Mouse (Mus musculus): ENCODE results near the gene Arpc2. TPM values are rescaled to one million over a fixed set of nuclear protein-coding genes. Genes with fewer than 3 reads are reported as not detected.
"Not testable (repeated sequence)": the region's sequence is repeated elsewhere in the genome, so short reads cannot be mapped to it uniquely, and the experiment has no call there.

Gene Arpc2
- polyA plus RNA-seq, 1 experiment from 2014 or later: 436 TPM

DNA sequence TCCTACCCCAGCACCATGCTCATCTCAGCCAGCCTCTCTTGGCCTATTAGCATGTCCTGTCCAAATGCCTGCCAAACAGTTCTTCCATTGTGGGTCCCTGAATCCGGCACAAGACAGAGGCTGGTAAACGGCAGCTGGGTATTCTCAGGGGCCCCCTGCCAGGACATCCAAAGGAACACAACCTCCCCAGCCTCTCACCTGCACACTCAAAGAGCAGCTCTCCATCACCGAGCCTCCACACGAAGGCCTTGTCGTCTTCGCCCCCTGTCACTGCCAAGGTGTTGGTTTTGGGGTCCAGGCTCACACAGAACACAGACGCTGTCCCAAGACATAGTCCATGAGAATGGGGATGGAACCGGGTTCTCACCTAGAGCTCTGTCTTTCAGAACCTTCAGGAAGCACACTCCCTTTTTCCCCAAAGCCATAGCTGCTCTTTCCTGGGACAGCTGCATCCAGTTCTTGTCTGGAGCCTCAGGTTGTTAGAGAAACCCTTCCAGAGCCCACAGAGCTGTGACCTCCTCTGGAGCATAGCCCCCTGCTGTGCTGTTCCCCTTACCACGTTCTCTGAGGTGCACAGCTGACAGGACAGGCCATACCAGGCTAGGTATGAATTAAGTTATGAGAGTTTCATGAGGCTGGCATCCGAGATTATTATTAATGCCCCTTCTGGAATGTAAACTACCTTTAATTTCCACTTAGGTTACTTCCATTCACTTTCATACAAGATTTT is 47.2 kb downstream of the Arpc2 start:
- Histone ChIP-seq H3K4me3 (ENCODE audit: low read depth, low read length) (0 out of 2 replicates have a peak overlapping the region, but pooled peaks have one; percentile 70), H3K4me1 (replicated peaks; ENCODE audit: control insufficient read depth, insufficient read depth, low read length) (peaks cover 32% of the 10 kb centered on the region), H3K9me3 (ENCODE audit: control insufficient read depth, low read length) (no peaks in the 10 kb centered on the region), H3K27ac (ENCODE audit: low read depth) (no peak overlapping the region), H3K4me2 (ENCODE audit: low read length) (peak overlapping the region; percentile 93), H3K27me3 (replicated peaks; ENCODE audit: control insufficient read depth, insufficient read depth, low read length) (no peaks in the 10 kb centered on the region), H3K36me3 (ENCODE audit: control insufficient read depth, insufficient read depth, low read length) (peaks cover 53% of the 10 kb centered on the region), H3K9ac (ENCODE audit: low read length) (no peak overlapping the region)
- WGBS: 82% methylated on average over 10 of the region's 10 CpGs
- DNase-seq (ENCODE audit: low spot score): no peak
- ATAC-seq (replicated peaks; ENCODE audit: low FRiP score, low TSS enrichment, low read depth): no peak

DNA sequence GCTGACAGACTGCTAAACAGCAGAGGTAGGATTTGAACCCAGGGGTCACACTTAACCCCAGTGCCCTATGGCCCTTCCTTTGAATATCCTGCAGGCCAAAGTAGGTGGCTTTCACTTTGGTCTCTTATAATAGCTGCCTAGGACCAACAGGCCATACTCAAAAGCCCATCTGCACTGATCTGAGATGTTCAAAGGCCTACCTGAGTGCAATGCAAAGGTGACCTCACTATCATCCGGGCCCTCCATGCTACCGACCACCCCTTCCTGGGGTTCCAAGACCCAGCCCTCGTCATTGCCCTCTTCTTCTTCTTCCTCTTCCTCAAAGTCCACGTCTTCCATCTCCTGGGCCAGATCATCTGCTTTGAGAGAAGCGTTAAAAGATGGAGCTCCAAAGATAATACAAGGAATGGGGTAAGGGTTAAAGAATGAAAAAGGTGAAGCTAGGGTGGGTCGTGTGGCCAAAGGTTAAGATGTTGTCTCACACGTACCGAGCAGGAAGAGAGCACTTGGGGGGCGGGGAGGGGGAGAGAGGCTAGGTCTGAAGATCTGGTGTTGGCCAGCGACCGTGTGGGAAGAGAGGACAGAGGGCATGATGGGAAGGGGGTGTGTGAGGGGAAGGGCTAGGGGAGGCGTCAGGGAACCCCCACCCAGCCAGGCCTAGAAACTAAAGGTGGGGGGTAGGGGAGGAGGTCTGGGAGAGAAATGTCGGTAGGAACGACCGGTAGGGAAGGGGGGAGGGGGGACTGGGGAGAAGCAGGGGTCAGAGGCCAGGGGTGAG is 48.0 kb downstream of the Arpc2 start:
- WGBS: 11% methylated on average over 15 of the region's 15 CpGs
- ATAC-seq (replicated peaks; ENCODE audit: low FRiP score, low TSS enrichment, low read depth) (peak; percentile 50), DNase-seq (ENCODE audit: low spot score) (peak; percentile 66)
- Histone ChIP-seq H3K9me3 (ENCODE audit: control insufficient read depth, low read length) (no peaks in the 10 kb centered on the region), H3K27me3 (replicated peaks; ENCODE audit: control insufficient read depth, insufficient read depth, low read length) (no peaks in the 10 kb centered on the region), H3K27ac (ENCODE audit: low read depth) (peak overlapping the region; percentile 64; the same call in 1 of the 2 replicates), H3K36me3 (ENCODE audit: control insufficient read depth, insufficient read depth, low read length) (peaks cover 59% of the 10 kb centered on the region), H3K4me2 (ENCODE audit: low read length) (peak overlapping the region; percentile 93), H3K9ac (ENCODE audit: low read length) (peak overlapping the region; percentile 72), H3K4me1 (replicated peaks; ENCODE audit: control insufficient read depth, insufficient read depth, low read length) (peaks cover 32% of the 10 kb centered on the region), H3K4me3 (ENCODE audit: low read depth, low read length) (peak overlapping the region; percentile 70)

DNA sequence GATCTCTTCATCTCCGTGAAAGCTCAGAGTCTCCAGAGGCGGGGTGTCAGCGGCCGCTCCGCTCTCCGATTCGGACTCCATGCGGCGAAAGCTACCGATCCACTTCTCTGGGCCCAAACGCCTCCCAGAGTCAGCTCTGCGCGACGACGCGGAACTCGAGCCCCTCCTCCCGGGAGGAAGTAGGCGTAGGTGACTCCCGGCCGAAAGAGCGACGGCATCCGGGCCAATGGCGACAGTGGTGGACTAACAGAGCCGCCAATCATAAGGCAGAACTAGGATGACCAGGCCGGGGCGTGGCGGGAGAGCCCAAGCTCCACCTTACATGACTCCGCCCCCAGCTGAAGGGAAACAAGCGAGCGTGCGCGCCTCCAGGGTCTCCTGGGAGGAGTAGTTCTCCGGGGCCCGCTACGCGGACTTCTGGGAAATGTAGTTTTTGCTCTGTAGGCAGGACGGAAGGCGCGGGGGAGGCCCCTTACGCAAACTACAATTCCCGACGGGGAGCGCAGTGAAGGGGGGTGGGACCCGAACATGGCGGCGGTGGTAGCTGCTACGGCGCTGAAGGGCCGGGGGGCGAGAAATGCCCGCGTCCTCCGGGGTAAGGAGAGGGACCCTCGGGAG is 48.8 kb downstream of the Arpc2 start, which contains the start of the genes Aamp and Pnkd:
TSS of gene Aamp (minus strand) at position 196 of the 618 bp plus-strand sequence.
TSS of gene Pnkd (plus strand) at position 388 of the 618 bp plus-strand sequence.
- peak within 1 kb of the TSS; percentile 93 for H3K4me2 ChIP-seq (ENCODE audit: low read length)
- H3K9me3 ChIP-seq (ENCODE audit: control insufficient read depth, low read length): no peaks in the 10 kb centered on the region
- ATAC-seq (replicated peaks; ENCODE audit: low FRiP score, low TSS enrichment, low read depth) (peak; percentile 96), DNase-seq (ENCODE audit: low spot score) (peak; percentile 97)
- peak within 1 kb of the TSS; percentile 64; the same call in 1 of the 2 replicates for H3K27ac ChIP-seq (ENCODE audit: low read depth)
- peak within 1 kb of the TSS; percentile 72 for H3K9ac ChIP-seq (ENCODE audit: low read length)
- H3K36me3 ChIP-seq (ENCODE audit: control insufficient read depth, insufficient read depth, low read length): peaks cover 58% of the 10 kb centered on the region
- under 1% methylated on average over 56 of the region's 56 CpGs for WGBS
- peaks cover 30% of the 10 kb centered on the region for H3K4me1 ChIP-seq (replicated peaks; ENCODE audit: control insufficient read depth, insufficient read depth, low read length)
- no peaks in the 10 kb centered on the region for H3K27me3 ChIP-seq (replicated peaks; ENCODE audit: control insufficient read depth, insufficient read depth, low read length)
- H3K4me3 ChIP-seq (ENCODE audit: low read depth, low read length): peak within 1 kb of the TSS; percentile 70

DNA sequence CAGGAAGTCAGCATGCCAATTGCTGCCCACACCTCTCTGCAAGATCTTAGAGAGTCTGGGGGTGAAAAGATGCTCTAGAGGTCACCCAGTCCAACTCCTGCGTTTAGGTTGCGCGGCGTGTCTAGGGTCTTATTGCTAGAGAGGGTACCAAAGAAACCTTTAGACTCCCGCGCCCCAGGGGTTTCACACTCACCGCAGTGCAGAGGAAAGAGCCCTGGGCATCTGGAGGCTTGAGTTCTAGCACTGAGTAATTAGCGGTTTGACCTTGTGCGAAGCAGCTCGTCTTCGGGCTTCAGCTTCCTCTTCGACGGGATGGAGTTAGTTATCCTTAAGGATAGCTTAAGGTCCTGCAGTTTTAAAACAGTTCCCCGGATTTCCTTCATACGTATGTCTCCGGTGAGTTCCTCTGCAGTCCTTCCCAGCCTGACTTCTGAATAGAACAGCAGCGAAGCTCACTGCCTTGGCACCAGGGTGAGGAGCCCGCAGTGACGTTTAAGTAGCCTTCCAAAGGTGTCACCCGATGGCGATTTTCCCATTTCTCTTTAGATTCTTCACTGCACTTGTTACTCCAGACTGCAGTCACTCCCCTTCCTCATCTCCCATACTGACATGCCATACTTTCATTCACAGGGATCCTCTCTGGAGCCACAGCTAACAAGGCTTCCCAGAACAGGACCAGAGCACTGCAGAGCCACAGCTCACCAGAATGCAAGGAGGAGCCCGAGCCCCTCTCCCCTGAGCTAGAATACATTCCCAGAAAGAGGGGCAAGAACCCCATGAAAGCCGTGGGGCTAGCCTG is 49.5 kb downstream of the Arpc2 start:
- ATAC-seq (replicated peaks; ENCODE audit: low FRiP score, low TSS enrichment, low read depth) (no peak), DNase-seq (ENCODE audit: low spot score) (peak; percentile 69)
- H3K27ac ChIP-seq (ENCODE audit: low read depth): no peak overlapping the region
- H3K4me2 ChIP-seq (ENCODE audit: low read length): peak overlapping the region; percentile 85
- 4% methylated on average over 23 of the region's 23 CpGs for WGBS
- peak overlapping the region; percentile 57 for H3K4me3 ChIP-seq (ENCODE audit: low read depth, low read length)
- peaks cover 58% of the 10 kb centered on the region for H3K36me3 ChIP-seq (ENCODE audit: control insufficient read depth, insufficient read depth, low read length)
- no peaks in the 10 kb centered on the region for H3K27me3 ChIP-seq (replicated peaks; ENCODE audit: control insufficient read depth, insufficient read depth, low read length)
- no peaks in the 10 kb centered on the region for H3K9me3 ChIP-seq (ENCODE audit: control insufficient read depth, low read length)
- peaks cover 30% of the 10 kb centered on the region for H3K4me1 ChIP-seq (replicated peaks; ENCODE audit: control insufficient read depth, insufficient read depth, low read length)
- peak overlapping the region; percentile 40 for H3K9ac ChIP-seq (ENCODE audit: low read length)

DNA sequence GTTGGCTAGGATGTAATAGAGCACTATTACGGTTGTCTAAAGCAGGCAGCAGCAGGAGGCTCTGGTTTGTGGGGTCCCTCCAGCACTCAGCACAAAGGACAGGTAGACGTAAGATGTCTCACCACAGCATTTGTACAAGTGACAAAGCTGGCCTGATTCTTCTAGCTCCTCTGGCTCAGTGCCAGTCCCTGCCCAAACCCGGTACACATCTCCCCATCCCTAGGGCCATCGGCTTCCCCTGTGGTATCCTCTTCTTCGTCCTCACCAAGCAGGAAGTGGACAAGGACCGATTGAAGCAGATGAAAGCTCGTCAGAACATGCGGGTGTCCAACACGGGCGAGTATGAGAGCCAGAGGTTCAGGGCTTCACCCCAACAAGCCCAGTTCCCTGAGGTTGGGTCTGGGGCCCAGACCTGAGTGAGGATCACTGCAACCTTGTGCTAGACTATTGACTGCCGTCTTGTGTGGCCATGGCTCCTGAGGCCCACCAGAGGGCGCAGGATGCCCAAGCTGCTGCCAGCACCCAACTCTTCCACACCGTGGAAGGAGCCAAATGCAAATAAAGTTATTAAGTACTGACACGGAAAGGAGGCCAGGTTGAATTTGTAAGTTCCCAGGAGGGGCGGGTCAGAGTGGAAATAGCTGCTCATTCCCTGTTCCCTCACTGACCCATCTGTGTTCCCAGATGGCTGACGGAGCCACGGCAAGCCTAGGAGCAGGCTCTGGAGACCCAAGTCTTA is 51.2 kb downstream of the Arpc2 start:
- 60% methylated on average over 15 of the region's 17 CpGs for WGBS
- Histone ChIP-seq H3K4me1 (replicated peaks; ENCODE audit: control insufficient read depth, insufficient read depth, low read length) (peaks cover 28% of the 10 kb centered on the region), H3K36me3 (ENCODE audit: control insufficient read depth, insufficient read depth, low read length) (peaks cover 57% of the 10 kb centered on the region)
- not testable (repeated sequence) for H3K4me3 ChIP-seq (ENCODE audit: low read depth, low read length); H3K4me2 ChIP-seq (ENCODE audit: low read length); ATAC-seq (replicated peaks; ENCODE audit: low FRiP score, low TSS enrichment, low read depth); H3K27ac ChIP-seq (ENCODE audit: low read depth); H3K27me3 ChIP-seq (replicated peaks; ENCODE audit: control insufficient read depth, insufficient read depth, low read length); H3K9ac ChIP-seq (ENCODE audit: low read length); DNase-seq (ENCODE audit: low spot score); H3K9me3 ChIP-seq (ENCODE audit: control insufficient read depth, low read length)

DNA sequence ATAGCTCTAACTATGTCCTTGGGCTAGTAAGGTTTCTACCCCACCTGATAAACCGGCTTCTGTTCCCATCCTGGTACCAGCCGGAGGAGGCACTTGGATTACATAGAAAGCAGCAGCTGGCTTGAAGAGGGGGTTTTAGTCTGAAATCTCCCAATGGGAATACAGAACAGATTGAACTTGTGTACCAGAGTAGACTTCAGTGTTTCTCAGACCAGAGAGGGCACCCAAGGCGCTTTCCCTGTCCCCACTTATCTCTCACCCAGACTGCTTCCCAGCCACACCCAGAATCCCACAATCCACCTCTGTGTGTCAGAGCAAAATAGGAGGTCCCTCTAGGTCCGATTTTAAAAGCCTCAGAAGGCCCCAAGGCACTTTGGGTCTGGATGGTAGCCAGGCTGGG is 52.4 kb downstream of the Arpc2 start:
- H3K27me3 ChIP-seq (replicated peaks; ENCODE audit: control insufficient read depth, insufficient read depth, low read length): no peaks in the 10 kb centered on the region
- 83% methylated on average over 4 of the region's 4 CpGs for WGBS
- peaks cover 16% of the 10 kb centered on the region for H3K4me1 ChIP-seq (replicated peaks; ENCODE audit: control insufficient read depth, insufficient read depth, low read length)
- no peak overlapping the region for H3K4me3 ChIP-seq (ENCODE audit: low read depth, low read length)
- no peak overlapping the region for H3K9ac ChIP-seq (ENCODE audit: low read length)
- peaks cover 59% of the 10 kb centered on the region for H3K36me3 ChIP-seq (ENCODE audit: control insufficient read depth, insufficient read depth, low read length)
- ATAC-seq (replicated peaks; ENCODE audit: low FRiP score, low TSS enrichment, low read depth) (no peak), DNase-seq (ENCODE audit: low spot score) (no peak)
- no peaks in the 10 kb centered on the region for H3K9me3 ChIP-seq (ENCODE audit: control insufficient read depth, low read length)
- no peak overlapping the region for H3K27ac ChIP-seq (ENCODE audit: low read depth)
- no peak overlapping the region for H3K4me2 ChIP-seq (ENCODE audit: low read length)

DNA sequence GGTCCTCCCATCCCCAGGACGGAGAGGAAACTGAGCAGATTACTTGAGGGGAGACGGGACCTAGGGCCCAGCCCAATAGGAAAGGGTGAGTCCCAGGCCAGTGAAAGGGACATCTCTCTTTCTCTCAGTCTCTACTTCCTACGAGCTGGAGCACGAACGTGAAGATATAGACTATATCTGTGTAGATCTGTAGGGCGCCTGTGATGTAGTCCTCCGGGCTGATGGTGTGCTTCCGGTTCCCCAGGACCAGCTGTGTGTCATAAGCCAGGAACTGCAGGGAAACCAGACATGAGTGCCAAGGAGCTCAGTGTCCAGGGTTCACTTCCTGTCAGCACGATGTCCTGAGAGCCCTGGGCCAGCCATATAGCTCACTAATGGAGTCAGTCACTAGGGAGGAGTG is 53.4 kb downstream of the Arpc2 start:
- Histone ChIP-seq H3K36me3 (ENCODE audit: control insufficient read depth, insufficient read depth, low read length) (peaks cover 68% of the 10 kb centered on the region), H3K4me1 (replicated peaks; ENCODE audit: control insufficient read depth, insufficient read depth, low read length) (peaks cover 19% of the 10 kb centered on the region), H3K27me3 (replicated peaks; ENCODE audit: control insufficient read depth, insufficient read depth, low read length) (no peaks in the 10 kb centered on the region), H3K9me3 (ENCODE audit: control insufficient read depth, low read length) (no peaks in the 10 kb centered on the region), H3K4me3 (ENCODE audit: low read depth, low read length) (no peak overlapping the region), H3K9ac (ENCODE audit: low read length) (no peak overlapping the region), H3K4me2 (ENCODE audit: low read length) (no peak overlapping the region), H3K27ac (ENCODE audit: low read depth) (no peak overlapping the region)
- DNase-seq (ENCODE audit: low spot score) (no peak), ATAC-seq (replicated peaks; ENCODE audit: low FRiP score, low TSS enrichment, low read depth) (no peak)
- 72% methylated on average over 9 of the region's 9 CpGs for WGBS

All from intestine, embryonic 14.5 days (tissue).